Mouse (Mus musculus) bone marrow, adult 2 months (tissue): ENCODE data around the gene Agxt.

Experiments used
- CTCF ChIP-seq: fragments of 200-500 bp; IDR thresholded peaks from 2 replicates; pipeline ENCODE4 v1.5.1; 2011; ENCODE audit warnings: low read length, control low read depth; ENCODE audit not compliant: control insufficient read depth, insufficient read depth
- POLR2A ChIP-seq: fragments of 200-500 bp; IDR thresholded peaks from 2 replicates; pipeline ENCODE4 v1.6.1; 2011; ENCODE audit warnings: low read depth, mild to moderate bottlenecking, control low read depth, low read length, borderline replicate concordance; ENCODE audit not compliant: control insufficient read depth

DNA sequence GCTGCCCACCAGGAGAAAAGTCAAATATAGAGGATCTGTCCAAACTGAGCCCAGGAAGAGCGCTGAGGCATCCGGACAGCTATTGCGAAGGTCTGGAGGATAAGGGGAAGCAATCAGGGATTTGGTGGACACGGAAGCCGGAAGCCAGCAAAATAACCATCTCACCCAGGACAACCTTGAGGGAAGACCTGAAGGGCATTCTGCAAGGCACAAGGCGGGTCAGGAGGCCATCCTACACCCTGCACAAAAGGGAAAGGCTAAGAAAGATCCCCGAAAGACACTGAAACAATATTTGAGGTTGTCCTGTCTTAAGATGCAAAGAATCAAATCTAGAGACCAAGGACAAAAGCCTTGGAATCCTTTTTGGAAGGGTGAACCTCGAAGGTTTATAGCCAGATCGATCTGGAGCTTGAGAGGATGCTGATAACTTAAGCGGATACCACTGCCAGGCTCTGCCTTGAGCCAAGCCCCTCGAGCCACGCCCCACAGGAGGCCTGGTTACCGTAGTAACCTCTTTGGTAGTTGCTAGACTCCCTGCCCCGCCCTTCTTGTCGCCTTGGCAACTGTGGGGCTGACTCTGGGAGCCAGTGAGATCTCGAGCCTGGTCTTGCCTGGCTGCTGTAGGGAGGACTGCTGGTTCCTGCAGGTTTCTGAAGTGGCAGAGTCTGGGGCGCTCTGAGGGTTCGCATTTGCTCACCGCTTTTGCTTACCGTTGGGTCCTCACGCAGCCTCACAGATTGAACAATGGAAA is 20.2 kb upstream of the Agxt start:
- TF ChIP-seq CTCF: no peak
- TF ChIP-seq POLR2A: no peak
